Mouse (Mus musculus): ENCODE data around the gene Cd320. TPM values are rescaled to one million over a fixed set of nuclear protein-coding genes. Genes with fewer than 3 reads are reported as not detected.
"Not testable (repeated sequence)": the region's sequence is repeated elsewhere in the genome, so short reads cannot be mapped to it uniquely, and the experiment has no call there.

Gene Cd320
- polyA plus RNA-seq, 1 experiment from 2014 or later, result 59.6 TPM

- WGBS, result 67% methylated on average over 2 of the region's 2 CpGs
- H3K27me3 ChIP-seq; ATAC-seq (ENCODE audit: insufficient number of reproducible peaks, low FRiP score, low TSS enrichment, low read depth); H3K9me3 ChIP-seq (replicated peaks); H3K4me2 ChIP-seq (replicated peaks); H3K27ac ChIP-seq (replicated peaks); H3K9ac ChIP-seq; H3K4me3 ChIP-seq (replicated peaks); H3K36me3 ChIP-seq: not testable (repeated sequence)
- peaks cover 12% of the 10 kb centered on the region for H3K4me1 ChIP-seq
Measured at GRCm38 (mm10) chr17:33887802-33888201, 44.9 kb downstream of the Cd320 start.

- H3K9me3 ChIP-seq (replicated peaks); H3K4me2 ChIP-seq (replicated peaks); H3K9ac ChIP-seq; ATAC-seq (ENCODE audit: insufficient number of reproducible peaks, low FRiP score, low TSS enrichment, low read depth); H3K36me3 ChIP-seq; H3K27ac ChIP-seq (replicated peaks); H3K27me3 ChIP-seq: not testable (repeated sequence)
- Histone ChIP-seq H3K4me1 (peaks cover 12% of the 10 kb centered on the region), H3K4me3 (replicated peaks) (0 out of 2 replicates have a peak overlapping the region, but pooled peaks have one; percentile 66)
Measured at GRCm38 (mm10) chr17:33888230-33888629, 45.3 kb downstream of the Cd320 start.

DNA sequence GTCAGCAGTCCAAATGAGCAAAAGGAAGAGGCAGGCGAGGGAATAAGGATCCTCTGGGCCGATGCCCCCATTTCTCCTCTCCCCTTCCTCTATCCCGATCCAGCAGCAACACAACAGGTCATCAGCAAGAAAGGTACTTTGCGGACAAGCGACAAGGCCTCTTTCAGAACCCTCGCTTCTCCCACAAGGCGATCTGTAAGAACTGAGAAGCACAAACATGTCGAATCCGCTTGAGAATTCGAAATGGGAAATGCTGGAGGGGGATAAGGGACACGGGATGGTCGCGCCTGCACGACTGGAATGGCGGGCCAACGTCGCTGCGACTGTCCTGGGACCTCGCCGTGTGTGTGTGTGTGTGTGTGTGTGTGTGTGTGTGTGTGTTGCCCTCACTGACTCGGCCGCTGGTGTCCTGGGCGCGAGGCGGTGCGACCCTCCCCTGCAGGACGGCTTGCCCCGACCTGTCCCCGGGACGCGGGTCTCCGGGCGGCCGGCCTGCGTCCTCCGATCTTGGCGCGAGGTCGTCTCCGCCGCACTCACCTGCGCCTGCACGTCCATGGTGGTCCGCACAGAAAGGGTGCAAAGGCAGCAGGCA, 47.1 kb downstream of the Cd320 start:
- H3K9me3 ChIP-seq (replicated peaks); H3K27me3 ChIP-seq; H3K27ac ChIP-seq (replicated peaks); ATAC-seq (ENCODE audit: insufficient number of reproducible peaks, low FRiP score, low TSS enrichment, low read depth); H3K36me3 ChIP-seq: not testable (repeated sequence)
- H3K4me2 ChIP-seq (replicated peaks), result peak overlapping the region; percentile 73
- WGBS, result under 1% methylated on average over 43 of the region's 44 CpGs
- peak overlapping the region; percentile 53 for H3K9ac ChIP-seq
- peaks cover 12% of the 10 kb centered on the region for H3K4me1 ChIP-seq
- peak overlapping the region; percentile 66 for H3K4me3 ChIP-seq (replicated peaks)

- Histone ChIP-seq H3K27me3 (no peaks in the 10 kb centered on the region), H3K36me3 (no peaks in the 10 kb centered on the region), H3K4me3 (replicated peaks) (peak within 1 kb of the TSS; percentile 66), H3K9me3 (replicated peaks) (no peaks in the 10 kb centered on the region), H3K9ac (peak within 1 kb of the TSS; percentile 53), H3K27ac (replicated peaks) (no peak within 1 kb of the TSS; the same call in 1 of the 2 replicates), H3K4me2 (replicated peaks) (peak within 1 kb of the TSS; percentile 73), H3K4me1 (peaks cover 12% of the 10 kb centered on the region)
- WGBS, result under 1% methylated on average over 49 of the region's 49 CpGs
- ATAC-seq (ENCODE audit: insufficient number of reproducible peaks, low FRiP score, low TSS enrichment, low read depth), result peak; percentile 100
Measured at GRCm38 (mm10) chr17:33890533-33891059, 47.7 kb downstream of the Cd320 start, which contains the start of gene Kifc1. Gene Kifc1 (minus strand): TSS chr17:33890661.

GRCm38 (mm10) chr17:33891357-33891756, 48.5 kb downstream of the Cd320 start:
- H3K27me3 ChIP-seq, result no peaks in the 10 kb centered on the region
- no peak for ATAC-seq (ENCODE audit: insufficient number of reproducible peaks, low FRiP score, low TSS enrichment, low read depth)
- H3K4me3 ChIP-seq (replicated peaks), result no peak overlapping the region
- H3K27ac ChIP-seq (replicated peaks), result no peak overlapping the region
- H3K4me1 ChIP-seq, result peaks cover 12% of the 10 kb centered on the region
- 50% methylated on average over 2 of the region's 2 CpGs for WGBS
- H3K9me3 ChIP-seq (replicated peaks), result no peaks in the 10 kb centered on the region
- H3K36me3 ChIP-seq, result no peaks in the 10 kb centered on the region
- no peak overlapping the region for H3K4me2 ChIP-seq (replicated peaks)
- H3K9ac ChIP-seq, result no peak overlapping the region

GRCm38 (mm10) chr17:33891892-33892291, 49.0 kb downstream of the Cd320 start:
- peaks cover 12% of the 10 kb centered on the region for H3K4me1 ChIP-seq
- H3K27ac ChIP-seq (replicated peaks); ATAC-seq (ENCODE audit: insufficient number of reproducible peaks, low FRiP score, low TSS enrichment, low read depth); H3K27me3 ChIP-seq; H3K36me3 ChIP-seq; H3K9me3 ChIP-seq (replicated peaks); H3K9ac ChIP-seq; H3K4me3 ChIP-seq (replicated peaks); H3K4me2 ChIP-seq (replicated peaks): not testable (repeated sequence)
- 69% methylated on average over 6 of the region's 6 CpGs for WGBS

- H3K4me2 ChIP-seq (replicated peaks), result no peak overlapping the region
- H3K36me3 ChIP-seq, result no peaks in the 10 kb centered on the region
- no peak overlapping the region for H3K27ac ChIP-seq (replicated peaks)
- H3K27me3 ChIP-seq, result no peaks in the 10 kb centered on the region
- H3K9me3 ChIP-seq (replicated peaks), result no peaks in the 10 kb centered on the region
- H3K9ac ChIP-seq, result no peak overlapping the region
- H3K4me1 ChIP-seq, result peaks cover 12% of the 10 kb centered on the region
- no peak for ATAC-seq (ENCODE audit: insufficient number of reproducible peaks, low FRiP score, low TSS enrichment, low read depth)
- no peak overlapping the region for H3K4me3 ChIP-seq (replicated peaks)
- 20% methylated on average over 7 of the region's 7 CpGs for WGBS
Measured at GRCm38 (mm10) chr17:33892429-33892828, 49.5 kb downstream of the Cd320 start.

DNA sequence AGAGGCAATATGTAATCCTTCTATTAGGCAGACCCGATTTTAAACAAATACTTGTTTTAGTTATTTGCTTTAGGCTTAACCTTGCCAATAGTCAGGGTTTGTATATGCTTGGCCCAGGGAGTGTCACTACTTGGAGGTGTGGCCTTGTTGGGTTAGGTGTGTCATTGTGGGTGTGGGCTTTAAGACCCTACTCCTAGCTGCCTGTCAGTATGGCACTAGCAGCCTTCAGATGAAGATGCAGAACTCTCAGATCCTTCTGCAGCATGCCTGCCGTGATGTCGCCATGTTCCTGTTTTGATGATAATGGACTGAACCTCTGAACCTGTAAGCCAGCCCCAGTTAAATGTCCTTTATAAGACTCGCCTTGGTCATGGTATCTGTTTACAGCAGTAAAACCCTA, 50.1 kb downstream of the Cd320 start:
- not testable (repeated sequence) for ATAC-seq (ENCODE audit: insufficient number of reproducible peaks, low FRiP score, low TSS enrichment, low read depth); H3K36me3 ChIP-seq; H3K4me2 ChIP-seq (replicated peaks); H3K4me3 ChIP-seq (replicated peaks); H3K27ac ChIP-seq (replicated peaks); H3K9ac ChIP-seq; H3K9me3 ChIP-seq (replicated peaks); H3K27me3 ChIP-seq
- peaks cover 12% of the 10 kb centered on the region for H3K4me1 ChIP-seq
- WGBS, result 70% methylated on average over 4 of the region's 4 CpGs

DNA sequence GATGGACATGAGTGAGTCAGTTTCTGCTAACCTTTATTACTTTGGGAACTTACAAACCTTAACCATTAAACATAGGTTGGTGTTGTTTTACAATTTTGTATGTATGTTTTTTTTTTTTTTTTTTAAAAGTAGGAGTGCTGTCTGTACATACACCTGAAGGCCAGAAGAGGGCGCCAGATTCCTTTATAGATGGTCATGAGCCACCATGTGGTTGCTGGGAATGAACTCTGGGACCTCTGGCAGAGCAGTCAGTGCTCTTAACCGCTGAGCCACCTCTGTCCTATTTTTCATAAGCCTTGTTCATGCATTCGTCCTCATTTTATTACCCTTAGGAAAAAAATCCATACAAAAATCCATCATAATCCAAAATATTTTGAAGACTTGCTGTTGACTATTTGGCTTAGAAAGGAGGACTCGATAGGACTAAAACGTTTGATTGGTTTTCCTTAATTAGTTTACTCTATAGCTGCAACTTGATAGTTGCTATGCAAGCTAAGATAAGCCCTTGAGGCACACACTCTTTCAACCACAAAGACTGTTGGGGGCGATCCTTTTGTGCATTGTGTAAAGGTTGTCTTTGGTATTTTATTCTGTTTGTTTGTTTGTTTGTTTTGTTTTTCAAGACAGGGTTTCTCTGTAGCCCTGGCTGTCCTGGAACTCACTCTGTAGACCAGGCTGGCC, 54.4 kb downstream of the Cd320 start:
- Histone ChIP-seq H3K36me3 (no peaks in the 10 kb centered on the region), H3K4me1 (no peaks in the 10 kb centered on the region), H3K9me3 (replicated peaks) (no peaks in the 10 kb centered on the region), H3K27ac (replicated peaks) (no peak overlapping the region), H3K9ac (no peak overlapping the region), H3K4me2 (replicated peaks) (no peak overlapping the region), H3K4me3 (replicated peaks) (no peak overlapping the region), H3K27me3 (no peaks in the 10 kb centered on the region)
- ATAC-seq (ENCODE audit: insufficient number of reproducible peaks, low FRiP score, low TSS enrichment, low read depth), result no peak
- WGBS, result 37% methylated on average over 6 of the region's 6 CpGs

GRCm38 (mm10) chr17:33898193-33898592, 55.3 kb downstream of the Cd320 start:
- WGBS, result 69% methylated on average over 4 of the region's 4 CpGs
- not testable (repeated sequence) for H3K27me3 ChIP-seq; H3K27ac ChIP-seq (replicated peaks); H3K4me1 ChIP-seq; H3K9ac ChIP-seq; H3K36me3 ChIP-seq; H3K4me2 ChIP-seq (replicated peaks); H3K9me3 ChIP-seq (replicated peaks); H3K4me3 ChIP-seq (replicated peaks); ATAC-seq (ENCODE audit: insufficient number of reproducible peaks, low FRiP score, low TSS enrichment, low read depth)

Data from embryonic facial prominence, embryonic 15.5 days (tissue).